ENCODE assay signal across 17 mouse cellular contexts in genomic region chr7:80868686-80869085, GRCm38 (mm10). TPM values are rescaled to one million over a fixed set of nuclear protein-coding genes. Genes with fewer than 3 reads are reported as not detected.
"Had no signal": no experiment of that assay in that cellular context is flagged by ENCODE, and none has a peak within 500 bp of the region (broad histone marks: within the 10 kb centered on the region; RNA-seq: fewer than 3 reads in every experiment).

No protein-coding gene starts in this region.

- H3K4me3 ChIP-seq: lung, embryonic 15.5 days; megakaryocyte, embryonic 14.5 days; midbrain, embryonic 13.5 days; midbrain, embryonic 15.5 days; neural tube, embryonic 12.5 days; stomach, embryonic 15.5 days had no signal

- H3K27ac ChIP-seq: lung, embryonic 15.5 days; macrophage; midbrain, embryonic 13.5 days; midbrain, embryonic 15.5 days; neural tube, embryonic 12.5 days; stomach, embryonic 15.5 days; stomach, postnatal 0 days had no signal

- H3K27me3 ChIP-seq: lung, embryonic 15.5 days; megakaryocyte, embryonic 14.5 days; midbrain, embryonic 15.5 days; neural tube, embryonic 12.5 days; stomach, embryonic 15.5 days had no signal

- H3K9ac ChIP-seq: liver, postnatal 0 days; lung, embryonic 15.5 days; midbrain, embryonic 13.5 days; midbrain, embryonic 15.5 days; neural tube, embryonic 12.5 days; stomach, embryonic 15.5 days had no signal

- DNase-seq: liver, postnatal 0 days; lung, adult 2 months; lung, postnatal 14 days; right cerebral cortex, postnatal 14 days; thymus, adult 2 months; thymus, postnatal 25 days; thymus, postnatal 4 days had no signal

- H3K4me2 ChIP-seq: lung, embryonic 15.5 days; midbrain, embryonic 11.5 days; midbrain, embryonic 13.5 days; midbrain, embryonic 15.5 days; neural tube, embryonic 12.5 days; stomach, embryonic 15.5 days had no signal

- ATAC-seq: liver, postnatal 0 days; lung, postnatal 0 days; midbrain, embryonic 13.5 days; midbrain, embryonic 15.5 days had no signal

- H3K9me3 ChIP-seq: lung, embryonic 15.5 days; megakaryocyte, embryonic 14.5 days; midbrain, embryonic 13.5 days; midbrain, embryonic 15.5 days; neural tube, embryonic 12.5 days; stomach, embryonic 15.5 days had no signal

RNA-seq across cellular contexts. Expression of gene Nmb, which starts 36.2 kb away (rescaled TPM):
- polyA plus RNA-seq: macrophage had no signal
